Mouse (Mus musculus) layer of hippocampus, postnatal 10 days (tissue): Measurements from ENCODE around the gene Gemin5. TPM values are rescaled to one million over a fixed set of nuclear protein-coding genes. Genes with fewer than 3 reads are reported as not detected.

Experiments
- total RNA-seq, 2 experiments: library from RNA; stranded (reverse); gene quantifications; 2 replicates each; pipeline ENCODE4 v1.2.3; 2021

Gemin5 gene
- total RNA-seq, 2 experiments from 2014 or later, result 17.5 to 18.5 TPM

Other genes starting within 250 kb of the Gemin5 start
- 10 to 100 TPM; 89.6 to 92.3 TPM for gene Larp1, start 159.5 kb downstream of the Gemin5 start, total RNA-seq
- not detected for gene Gm12248, start 75.4 kb downstream of the Gemin5 start, total RNA-seq
- 10 to 100 TPM; 45.9 to 51.1 TPM for gene Cnot8, start 64.4 kb downstream of the Gemin5 start, total RNA-seq
- 10 to 100 TPM; 30.3 to 34.9 TPM for gene Mrpl22, start 3.1 kb upstream of the Gemin5 start, total RNA-seq
- under 1 TPM; 0.85 to 0.94 TPM for gene Igtp, start 31.0 kb upstream of the Gemin5 start, total RNA-seq
- 1 to 10 TPM; 1.2 to 1.6 TPM for gene Irgm2, start 31.1 kb upstream of the Gemin5 start, total RNA-seq
- not detected for gene 4930438A08Rik, start 106.3 kb upstream of the Gemin5 start, total RNA-seq
- gene Zfp692, start 138.5 kb upstream of the Gemin5 start, total RNA-seq, result 10 to 100 TPM; 17.7 to 23.5 TPM
- 10 to 100 TPM; 43.0 to 51.1 TPM for gene Zfp672, start 161.8 kb upstream of the Gemin5 start, total RNA-seq
- gene Sh3bp5l, start 162.2 kb upstream of the Gemin5 start, total RNA-seq, result 10 to 100 TPM; 59.5 to 64.3 TPM
- not detected for gene Lypd8, start 210.5 kb upstream of the Gemin5 start, total RNA-seq